Mouse (Mus musculus) stomach, embryonic 16.5 days (tissue): ENCODE results near the gene Gm17660. TPM values are rescaled to one million over a fixed set of nuclear protein-coding genes. Genes with fewer than 3 reads are reported as not detected.
"Not testable (repeated sequence)": the region's sequence is repeated elsewhere in the genome, so short reads cannot be mapped to it uniquely, and the experiment has no call there.

Experiments
- ATAC-seq: fragments of 200-750 bp; cut with Nextera tagmentation; 2 replicates; pipeline ENCODE4 v1.8.0; 2017; ENCODE audit warnings: moderate number of reproducible peaks, moderate TSS enrichment; ENCODE audit not compliant: insufficient read depth, low FRiP score
- H3K27ac ChIP-seq: fragments of 300-500 bp; sonication (generic); 2 replicates; pipeline ENCODE4 v1.5.1; 2014; ENCODE audit warnings: low read length
- H3K27me3 ChIP-seq: fragments of 300-500 bp; sonication (generic); 2 replicates; pipeline ENCODE4 v1.6.1; 2014; ENCODE audit warnings: low read length, control low read depth, mixed read lengths; ENCODE audit not compliant: control insufficient read depth, insufficient read depth
- H3K36me3 ChIP-seq: fragments of 300-500 bp; sonication (generic); 2 replicates; pipeline ENCODE4 v1.6.1; 2014; ENCODE audit warnings: low read length; ENCODE audit not compliant: control insufficient read depth, insufficient read depth
- H3K4me1 ChIP-seq: fragments of 300-500 bp; sonication (generic); 2 replicates; pipeline ENCODE4 v1.6.1; 2014; ENCODE audit warnings: low read length, control low read depth, mixed read lengths; ENCODE audit not compliant: control insufficient read depth, insufficient read depth
- H3K4me2 ChIP-seq: fragments of 300-500 bp; sonication (generic); 2 replicates; pipeline ENCODE4 v1.6.1; 2014; ENCODE audit warnings: low read depth, low read length, mixed read lengths
- H3K4me3 ChIP-seq: fragments of 300-500 bp; sonication (generic); replicated peaks from 2 replicates; pipeline ENCODE4 v1.5.1; 2014; ENCODE audit warnings: mild to moderate bottlenecking, low read length
- H3K9ac ChIP-seq: fragments of 300-500 bp; sonication (generic); 2 replicates; pipeline ENCODE4 v1.6.1; 2014; ENCODE audit warnings: low read length
- H3K9me3 ChIP-seq: fragments of 300-500 bp; sonication (generic); replicated peaks from 2 replicates; pipeline ENCODE4 v1.6.1; 2016; ENCODE audit warnings: low read length, control low read depth; ENCODE audit not compliant: control insufficient read depth
- WGBS: fragments of 180-500 bp; shearing (Covaris S2); extraction: QIAGEN DNeasy Blood & Tissue Kit; methylation state at CpG from one replicate; pipeline ENCODE4 v1.1.7; 2014; 5-methylcytosine and 5-hydroxymethylcytosine counted together
- polyA plus RNA-seq: library from polyadenylated mRNA; unstranded; fragments of >200 nt; fragmentation: Nextera tagmentation; extraction: Ambion mirVana; gene quantifications from 2 replicates; pipeline ENCODE4 v1.2.1, GENCODE M21; 2015

The Gm17660 gene
- polyA plus RNA-seq, 1 experiment from 2014 or later = 0.57 TPM

DNA sequence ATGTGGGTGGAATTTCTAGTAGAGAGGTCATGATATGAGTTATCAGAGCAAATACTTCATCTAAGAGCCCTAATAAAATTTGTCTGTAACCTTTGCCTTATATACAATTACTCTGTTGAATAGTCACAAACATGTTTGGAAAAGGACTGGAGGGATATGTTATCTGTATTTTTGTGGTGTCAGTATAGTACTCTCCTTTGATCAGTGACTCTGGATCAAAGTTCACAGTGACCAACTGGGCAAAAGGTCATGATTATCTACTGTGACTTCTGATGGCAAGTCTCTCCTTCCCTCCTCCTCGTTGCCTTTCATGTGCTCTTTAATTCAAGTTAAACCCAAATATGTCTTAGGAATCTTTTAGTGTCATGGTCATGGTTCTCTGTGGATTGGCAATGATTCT is 41.6 kb downstream of the Gm17660 start:
- no peak overlapping the region for H3K4me3 ChIP-seq
- H3K4me2 ChIP-seq = no peak overlapping the region
- no peaks in the 10 kb centered on the region for H3K27me3 ChIP-seq
- 48% methylated on average over 1 of the region's 1 CpGs for WGBS
- H3K4me1 ChIP-seq = no peaks in the 10 kb centered on the region
- no peak overlapping the region for H3K9ac ChIP-seq
- H3K27ac ChIP-seq = no peak overlapping the region
- no peaks in the 10 kb centered on the region for H3K9me3 ChIP-seq
- no peaks in the 10 kb centered on the region for H3K36me3 ChIP-seq
- no peak for ATAC-seq

DNA sequence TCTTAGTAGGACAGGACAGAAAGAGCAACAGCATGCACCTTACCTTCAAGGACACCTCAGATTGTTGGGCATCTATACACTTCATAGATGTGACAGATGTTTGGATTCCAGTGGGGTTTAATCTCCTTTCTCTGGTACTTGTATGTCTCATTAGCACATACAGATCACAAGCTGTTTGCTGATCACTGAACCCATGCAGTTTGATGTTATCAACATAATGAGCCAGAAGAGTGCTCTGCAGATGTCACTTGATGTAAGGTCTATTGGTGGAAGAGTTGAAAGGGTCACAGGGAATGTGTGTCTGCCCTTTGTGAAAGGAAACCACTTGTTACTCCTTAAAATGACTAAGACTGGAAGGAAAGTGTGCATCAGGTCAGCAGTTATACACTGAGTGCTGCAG is 42.3 kb downstream of the Gm17660 start:
- Histone ChIP-seq H3K27ac (no peak overlapping the region), H3K9ac (no peak overlapping the region), H3K9me3 (no peaks in the 10 kb centered on the region), H3K36me3 (no peaks in the 10 kb centered on the region), H3K4me3 (no peak overlapping the region), H3K4me1 (no peaks in the 10 kb centered on the region), H3K27me3 (no peaks in the 10 kb centered on the region), H3K4me2 (no peak overlapping the region)
- no peak for ATAC-seq

DNA sequence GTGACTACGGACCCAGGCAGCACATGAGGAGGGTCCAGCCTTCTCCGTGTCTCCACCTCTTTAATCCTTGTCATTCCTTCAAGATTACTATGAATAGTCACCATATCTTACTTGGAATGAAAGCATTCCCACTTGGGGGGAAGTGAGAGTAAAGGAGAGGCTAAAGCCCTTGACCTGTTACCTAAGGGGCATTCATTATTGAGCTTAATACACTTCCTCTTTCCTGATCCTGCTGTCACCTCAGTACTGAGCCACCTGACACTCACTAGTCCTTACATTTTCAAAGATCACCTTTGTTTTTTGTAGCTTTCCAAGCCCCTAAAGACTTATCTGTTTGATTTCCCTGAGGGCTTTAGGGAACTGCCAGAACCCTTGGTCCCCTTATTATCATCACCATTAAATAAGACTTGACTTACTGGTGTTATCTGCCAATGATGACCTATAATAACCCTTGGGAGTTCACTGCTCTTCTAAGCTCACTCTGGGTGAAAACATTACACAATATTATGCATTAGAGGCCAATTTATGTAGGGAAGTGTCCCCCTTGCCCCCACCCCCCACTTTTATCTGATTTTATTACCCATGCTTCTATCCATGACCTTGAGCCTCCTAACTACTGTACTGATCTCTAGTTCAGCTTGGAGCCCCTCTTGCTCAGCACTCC is 44.8 kb downstream of the Gm17660 start:
- no peak overlapping the region for H3K9ac ChIP-seq
- WGBS = 76% methylated on average over 2 of the region's 2 CpGs
- no peak overlapping the region for H3K4me2 ChIP-seq
- H3K36me3 ChIP-seq = no peaks in the 10 kb centered on the region
- H3K4me1 ChIP-seq = no peaks in the 10 kb centered on the region
- H3K27me3 ChIP-seq = no peaks in the 10 kb centered on the region
- ATAC-seq = no peak
- no peak overlapping the region for H3K4me3 ChIP-seq
- no peaks in the 10 kb centered on the region for H3K9me3 ChIP-seq
- no peak overlapping the region for H3K27ac ChIP-seq

DNA sequence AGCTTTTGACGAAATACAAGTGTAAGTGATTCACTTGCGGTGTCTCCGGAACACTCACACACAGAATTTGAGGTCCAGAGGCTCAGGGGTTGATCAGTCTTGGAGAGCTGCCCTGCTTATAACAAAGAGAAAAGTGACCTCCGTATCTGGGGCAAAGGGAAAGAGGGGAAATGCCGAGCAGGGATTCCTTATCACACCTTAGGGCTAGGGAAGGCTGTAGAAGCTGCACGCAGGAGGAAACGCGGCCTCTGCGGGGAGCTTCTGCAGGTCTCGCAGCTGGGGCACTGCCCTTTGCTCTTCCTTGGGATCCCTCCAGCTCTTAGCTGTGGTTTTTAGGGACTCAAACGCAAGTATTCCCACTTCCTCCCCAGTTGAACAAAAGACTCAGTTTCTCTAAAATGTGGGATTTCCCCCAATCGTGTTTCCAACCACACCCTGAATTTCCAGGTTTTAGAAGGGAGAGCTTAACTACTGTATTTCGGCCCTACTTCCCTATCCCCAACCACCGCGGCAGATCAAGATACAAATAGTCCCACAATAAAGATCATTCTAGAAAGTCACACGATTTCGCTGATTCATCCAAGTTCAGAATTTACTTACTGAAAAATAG is 52.1 kb downstream of the Gm17660 start:
- ATAC-seq = no peak
- WGBS = 42% methylated on average over 17 of the region's 17 CpGs
- Histone ChIP-seq H3K4me3 (no peak overlapping the region), H3K4me2 (no peak overlapping the region), H3K9me3 (no peaks in the 10 kb centered on the region), H3K27ac (no peak overlapping the region), H3K4me1 (peaks cover 21% of the 10 kb centered on the region), H3K9ac (no peak overlapping the region), H3K36me3 (no peaks in the 10 kb centered on the region), H3K27me3 (no peaks in the 10 kb centered on the region)

DNA sequence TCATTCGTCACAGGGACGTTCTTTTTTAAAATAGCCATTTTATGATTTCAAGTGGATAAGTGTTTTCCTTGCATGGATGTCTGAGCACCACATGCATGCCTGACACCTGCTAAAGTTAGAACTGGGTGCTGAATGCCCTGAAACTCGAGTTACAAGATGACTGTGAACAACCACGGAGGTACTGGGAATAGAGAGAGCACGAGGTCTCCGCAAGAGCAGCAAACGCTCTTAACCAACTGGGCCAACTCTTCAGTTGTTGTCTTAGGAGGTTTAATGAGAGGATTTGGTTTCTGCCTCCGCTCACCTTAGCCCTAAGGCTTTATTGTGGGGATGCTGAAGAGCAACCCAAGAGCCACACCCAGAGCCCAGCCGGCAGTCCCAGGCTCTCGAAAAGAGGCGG is 52.6 kb downstream of the Gm17660 start:
- H3K4me2 ChIP-seq = no peak overlapping the region
- 76% methylated on average over 11 of the region's 11 CpGs for WGBS
- no peaks in the 10 kb centered on the region for H3K9me3 ChIP-seq
- no peak overlapping the region for H3K27ac ChIP-seq
- no peaks in the 10 kb centered on the region for H3K36me3 ChIP-seq
- H3K4me3 ChIP-seq = no peak overlapping the region
- peaks cover 25% of the 10 kb centered on the region for H3K4me1 ChIP-seq
- no peak overlapping the region for H3K9ac ChIP-seq
- H3K27me3 ChIP-seq = no peaks in the 10 kb centered on the region
- ATAC-seq = no peak

DNA sequence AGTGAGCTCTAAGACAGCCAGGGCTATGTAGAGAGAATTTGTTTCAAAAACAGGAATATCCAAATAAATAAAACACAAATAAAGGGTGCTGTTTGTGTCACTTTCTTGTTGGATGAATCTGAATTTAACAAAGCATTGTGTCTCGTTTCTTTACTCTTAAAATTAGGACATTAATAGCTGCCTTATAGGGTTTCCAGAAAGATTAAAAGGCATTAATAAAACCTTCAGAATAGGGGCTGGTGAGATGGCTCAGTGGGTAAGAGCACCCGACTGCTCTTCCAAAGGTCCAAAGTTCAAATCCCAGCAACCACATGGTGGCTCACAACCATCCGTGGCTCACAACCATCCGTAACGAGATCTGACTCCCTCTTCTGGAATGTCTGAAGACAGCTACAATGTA is 53.2 kb downstream of the Gm17660 start:
- 74% methylated on average over 5 of the region's 5 CpGs for WGBS
- H3K4me2 ChIP-seq, H3K9me3 ChIP-seq, ATAC-seq, H3K36me3 ChIP-seq, H3K27ac ChIP-seq, H3K27me3 ChIP-seq, H3K4me3 ChIP-seq, H3K9ac ChIP-seq: not testable (repeated sequence)
- H3K4me1 ChIP-seq = peaks cover 31% of the 10 kb centered on the region

DNA sequence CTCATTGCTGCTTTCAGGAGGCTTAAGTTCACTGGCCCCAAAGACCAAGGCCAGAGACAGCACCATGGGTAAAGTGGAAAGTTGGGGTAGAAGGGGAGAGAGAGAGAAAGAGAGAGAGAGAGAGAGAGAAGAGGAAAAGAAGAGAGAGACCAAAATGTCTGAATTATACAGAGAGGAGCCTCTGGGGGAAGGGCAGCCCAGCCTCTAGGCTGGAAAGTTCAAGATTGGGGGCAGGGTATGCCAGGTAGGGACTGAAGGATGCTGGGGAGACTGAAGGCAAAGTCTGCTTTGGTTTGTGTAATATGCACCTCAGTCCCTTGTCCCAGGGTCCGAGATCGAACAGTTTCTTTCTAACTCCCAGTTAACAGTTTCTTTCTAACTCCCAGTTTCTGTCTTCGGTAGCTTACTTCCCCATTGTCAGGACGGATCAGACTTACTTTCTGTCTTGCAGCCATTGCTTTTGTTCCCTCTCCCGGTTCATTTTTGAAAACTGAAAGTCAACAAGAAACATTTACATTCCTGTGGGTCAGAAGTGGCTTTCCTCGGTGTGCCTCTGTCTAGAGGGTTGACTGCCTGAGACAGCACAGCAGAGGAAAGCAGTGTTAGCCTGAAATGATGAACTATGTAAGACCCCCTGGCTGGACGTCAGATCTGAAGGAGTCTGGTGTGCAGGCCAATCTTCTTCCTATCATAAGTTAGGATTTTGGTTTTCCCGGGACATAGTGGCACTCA is 54.0 kb downstream of the Gm17660 start:
- ATAC-seq = no peak
- no peak overlapping the region for H3K4me3 ChIP-seq
- H3K4me2 ChIP-seq = no peak overlapping the region
- no peaks in the 10 kb centered on the region for H3K9me3 ChIP-seq
- H3K27me3 ChIP-seq = no peaks in the 10 kb centered on the region
- no peaks in the 10 kb centered on the region for H3K36me3 ChIP-seq
- peaks cover 34% of the 10 kb centered on the region for H3K4me1 ChIP-seq
- peak overlapping the region; percentile 23; the same call in 1 of the 2 replicates for H3K27ac ChIP-seq
- no peak overlapping the region for H3K9ac ChIP-seq
- 61% methylated on average over 8 of the region's 8 CpGs for WGBS

DNA sequence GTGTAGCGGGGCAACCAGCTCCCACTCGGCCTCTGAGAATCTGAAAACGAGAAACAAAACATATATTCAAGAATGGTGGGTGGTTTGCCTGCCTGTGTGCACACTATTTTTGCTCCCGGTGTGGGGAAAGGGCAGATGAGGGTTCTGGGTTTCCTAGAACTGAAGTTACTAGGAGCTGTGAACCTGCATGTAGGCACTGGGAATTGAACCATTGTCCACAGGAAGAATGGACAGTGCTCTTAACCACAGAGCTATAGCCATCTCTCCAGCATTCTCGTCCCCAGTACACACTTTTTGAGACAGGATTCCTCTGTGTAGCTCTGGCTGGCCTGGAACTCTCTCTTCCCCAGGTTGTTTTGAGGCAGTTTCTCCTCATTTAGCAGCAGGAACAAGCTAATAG is 54.9 kb downstream of the Gm17660 start:
- Histone ChIP-seq H3K4me2 (peak overlapping the region; percentile 76), H3K4me3 (peak overlapping the region; percentile 57), H3K27me3 (no peaks in the 10 kb centered on the region), H3K36me3 (no peaks in the 10 kb centered on the region), H3K4me1 (peaks cover 34% of the 10 kb centered on the region), H3K9ac (peak overlapping the region; percentile 75), H3K9me3 (no peaks in the 10 kb centered on the region), H3K27ac (peak overlapping the region; percentile 92; the same call in 1 of the 2 replicates)
- ATAC-seq = no peak
- 45% methylated on average over 5 of the region's 5 CpGs for WGBS

DNA sequence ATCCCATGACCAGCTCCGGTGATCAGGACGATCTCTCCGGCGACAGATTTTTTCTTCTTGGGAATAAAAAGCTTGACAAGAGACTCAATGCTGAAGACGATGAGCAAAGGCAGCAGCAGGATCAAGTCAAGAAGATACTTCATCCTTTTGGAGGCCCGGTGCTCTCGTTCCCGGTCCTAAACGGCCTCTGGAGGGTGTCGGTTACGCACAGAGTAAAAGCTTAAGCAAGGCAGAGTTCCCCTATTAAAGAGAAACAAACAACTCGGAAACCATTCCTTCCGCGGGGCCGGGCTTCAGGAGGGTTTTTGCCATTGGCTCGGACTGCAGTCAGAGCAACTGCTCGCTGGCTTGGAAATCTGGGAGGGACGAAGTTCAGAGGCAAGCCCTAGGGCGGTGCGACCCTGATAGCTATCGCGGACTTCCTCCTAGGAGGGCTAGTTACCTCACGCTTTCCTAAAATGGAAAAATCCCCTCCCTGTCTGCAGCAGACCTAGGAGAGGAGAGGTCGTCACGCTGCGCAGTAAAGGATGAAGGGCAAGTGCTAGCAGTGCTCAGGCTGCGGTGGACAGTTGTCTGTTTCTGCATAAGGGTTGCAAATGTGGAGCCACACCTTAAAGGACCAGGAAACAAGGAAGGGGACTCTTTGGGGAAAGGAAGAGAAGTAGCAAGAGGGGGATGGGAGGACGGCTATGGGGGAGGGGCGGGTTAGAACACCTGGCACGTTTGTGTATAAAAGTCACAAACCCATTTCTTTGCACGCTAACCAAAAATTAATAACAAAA is 55.6 kb downstream of the Gm17660 start, which contains the start of gene Hsd17b11:
Hsd17b11 (minus strand) TSS at position 323 of the 782 bp plus-strand sequence.
- Histone ChIP-seq H3K27ac (peak within 1 kb of the TSS; percentile 92), H3K4me3 (peak within 1 kb of the TSS; percentile 57), H3K27me3 (no peaks in the 10 kb centered on the region), H3K9ac (peak within 1 kb of the TSS; percentile 75), H3K9me3 (no peaks in the 10 kb centered on the region), H3K36me3 (no peaks in the 10 kb centered on the region), H3K4me1 (peaks cover 34% of the 10 kb centered on the region), H3K4me2 (peak within 1 kb of the TSS; percentile 76)
- WGBS = 1% methylated on average over 31 of the region's 31 CpGs
- ATAC-seq = peak; percentile 96
